Mouse (Mus musculus) bone marrow macrophage, adult 2 months (primary cell): ENCODE results near the gene Cenpe.

Source experiments
- CTCF ChIP-seq: IDR thresholded peaks from 2 replicates; pipeline ENCODE4 v1.5.1; 2012; ENCODE audit warnings: low read depth, mild to moderate bottlenecking, low read length, moderate library complexity
- POLR2A ChIP-seq: IDR thresholded peaks from 2 replicates; pipeline ENCODE4 v1.6.1; 2012; ENCODE audit warnings: mild to moderate bottlenecking, low read depth, low read length, borderline replicate concordance

GRCm38 (mm10) chr3:135280160-135280559 is 67.8 kb downstream of the Cenpe start:
- TF ChIP-seq CTCF: no peak
- TF ChIP-seq POLR2A: no peak
